Mouse (Mus musculus): ENCODE data around the gene Rab9.
A peak's percentile ranks its signal among the peaks of the same experiment; 100 is the strongest.

Gene Rab9

GRCm38 (mm10) chrX:166453532-166453931, 26.1 kb downstream of the Rab9 start:
- DNase-seq (ENCODE audit: low read depth, low spot score): no peak

- DNase-seq (ENCODE audit: low read depth, low spot score): no peak
These were observed 35.1 kb downstream of the Rab9 start for GRCm38 (mm10) chrX:166444552-166444951.

- DNase-seq (ENCODE audit: low read depth, low spot score): peak; percentile 85
These were observed 39.0 kb downstream of the Rab9 start, which contains the start of gene Ofd1 for GRCm38 (mm10) chrX:166440616-166441063. Gene Ofd1, minus strand, starts transcription at chrX:166440704.

GRCm38 (mm10) chrX:166440036-166440615, 39.5 kb downstream of the Rab9 start, which contains the start of gene Trappc2:
Gene Trappc2, plus strand, starts transcription at chrX:166440574.
- DNase-seq (ENCODE audit: low read depth, low spot score): no peak

- no peak for DNase-seq (ENCODE audit: low read depth, low spot score)
These were observed 44.9 kb downstream of the Rab9 start for GRCm38 (mm10) chrX:166434812-166435211.

GRCm38 (mm10) chrX:166416196-166416595, 63.5 kb downstream of the Rab9 start:
- no peak for DNase-seq (ENCODE audit: low read depth, low spot score)

GRCm38 (mm10) chrX:166407865-166408264, 71.8 kb downstream of the Rab9 start:
- no peak for DNase-seq (ENCODE audit: low read depth, low spot score)
